Mouse (Mus musculus) liver, embryonic 12.5 days (tissue): ENCODE data around the gene Tctex1d2. TPM values are rescaled to one million over a fixed set of nuclear protein-coding genes. Genes with fewer than 3 reads are reported as not detected.

Source experiments
- ATAC-seq: fragments of 200-750 bp; cut with Nextera tagmentation; 2 replicates; pipeline ENCODE4 v1.8.0; 2017; ENCODE audit warnings: moderate number of reproducible peaks, mild to moderate bottlenecking, moderate library complexity
- H3K27ac ChIP-seq: fragments of 300-500 bp; sonication (generic); 2 replicates; pipeline ENCODE4 v1.5.1; 2016; ENCODE audit warnings: mild to moderate bottlenecking
- H3K27me3 ChIP-seq: fragments of 300-500 bp; sonication (generic); replicated peaks from 2 replicates; pipeline ENCODE4 v1.6.1; 2016; ENCODE audit warnings: mild to moderate bottlenecking, moderate library complexity
- H3K36me3 ChIP-seq: fragments of 300-500 bp; sonication (generic); 2 replicates; pipeline ENCODE4 v1.6.1; 2016; ENCODE audit warnings: mild to moderate bottlenecking, moderate library complexity
- H3K4me1 ChIP-seq: fragments of 300-500 bp; sonication (generic); 2 replicates; pipeline ENCODE4 v1.6.1; 2016
- H3K4me2 ChIP-seq: fragments of 300-500 bp; sonication (generic); 2 replicates; pipeline ENCODE4 v1.6.1; 2016; ENCODE audit warnings: mild to moderate bottlenecking, moderate library complexity
- H3K4me3 ChIP-seq: fragments of 300-500 bp; sonication (generic); 2 replicates; pipeline ENCODE4 v1.5.1; 2016; ENCODE audit warnings: mild to moderate bottlenecking, moderate library complexity
- H3K9ac ChIP-seq: fragments of 300-500 bp; sonication (generic); 2 replicates; pipeline ENCODE4 v1.6.1; 2016; ENCODE audit warnings: mild to moderate bottlenecking, moderate library complexity
- H3K9me3 ChIP-seq: fragments of 300-500 bp; sonication (generic); replicated peaks from 2 replicates; pipeline ENCODE4 v1.6.1; 2016; ENCODE audit warnings: mild to moderate bottlenecking, moderate library complexity
- WGBS: fragments of 180-500 bp; shearing (Covaris S2); methylation state at CpG from one replicate; pipeline ENCODE4 v1.1.7; 2016; ENCODE audit not compliant: insufficient replicate concordance; 5-methylcytosine and 5-hydroxymethylcytosine counted together
- polyA plus RNA-seq: library from polyadenylated mRNA; unstranded; fragments of >200 nt; fragmentation: Nextera tagmentation; extraction: Ambion mirVana; gene quantifications from 2 replicates; pipeline ENCODE4 v1.2.1, GENCODE M21; 2016

The Tctex1d2 gene
- polyA plus RNA-seq, 1 experiment from 2014 or later = 8.6 TPM

DNA sequence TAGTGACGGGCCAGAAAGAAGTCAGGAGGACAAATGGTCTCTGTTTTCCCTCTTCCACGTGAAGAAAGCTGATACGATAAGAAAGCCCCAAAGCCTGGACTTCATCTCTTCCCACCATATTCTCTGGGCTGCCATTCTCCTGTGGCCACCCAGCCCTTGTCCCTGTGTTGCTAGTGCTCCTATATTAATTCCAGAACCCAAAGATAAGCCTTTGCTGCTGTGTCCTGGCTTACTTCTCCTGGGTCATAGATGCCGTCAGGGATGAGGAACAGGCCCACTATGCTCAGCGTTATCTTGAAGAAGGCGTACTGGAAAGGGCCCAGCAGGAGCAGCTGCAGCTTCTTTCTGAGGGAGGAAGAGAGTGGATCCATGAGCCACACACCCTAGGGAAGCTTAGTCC lies 57.8 kb downstream of the Tctex1d2 start:
- 58% methylated on average over 6 of the region's 6 CpGs for WGBS
- Histone ChIP-seq H3K27me3 (peaks cover 12% of the 10 kb centered on the region; the same call in 1 of the 2 replicates), H3K36me3 (peaks cover 17% of the 10 kb centered on the region), H3K27ac (no peak overlapping the region), H3K9ac (no peak overlapping the region), H3K9me3 (no peaks in the 10 kb centered on the region), H3K4me3 (no peak overlapping the region), H3K4me1 (no peaks in the 10 kb centered on the region), H3K4me2 (no peak overlapping the region)
- no peak for ATAC-seq

Other genes with a start within 250 kb of the Tctex1d2 start
- 1.5 and 1.6 TPM in 2 replicates for gene Bex6, start 239.9 kb upstream of the Tctex1d2 start, polyA plus RNA-seq
- gene Fbxo45, start 172.5 kb upstream of the Tctex1d2 start, polyA plus RNA-seq = 13.0 and 13.8 TPM in 2 replicates
- gene Wdr53, start 172.5 kb upstream of the Tctex1d2 start, polyA plus RNA-seq = 13.0 and 15.3 TPM in 2 replicates
- gene Smco1, start 148.2 kb upstream of the Tctex1d2 start, polyA plus RNA-seq = not detected in 2 replicates
- gene Rnf168, start 142.2 kb upstream of the Tctex1d2 start, polyA plus RNA-seq = 24.7 and 25.1 TPM in 2 replicates
- 10.9 and 11.0 TPM in 2 replicates for gene Ubxn7, start 87.4 kb upstream of the Tctex1d2 start, polyA plus RNA-seq
- gene Tm4sf19, start 19.2 kb upstream of the Tctex1d2 start, polyA plus RNA-seq = not detected in 2 replicates
- gene Pcyt1a, start 11.2 kb downstream of the Tctex1d2 start, polyA plus RNA-seq = 37.6 TPM in 2 replicates
- gene Slc51a, start 68.2 kb downstream of the Tctex1d2 start, polyA plus RNA-seq = 0.57 and 0.66 TPM in 2 replicates
- gene Zdhhc19, start 76.6 kb downstream of the Tctex1d2 start, polyA plus RNA-seq = not detected in 2 replicates
- gene Tfrc, start 189.2 kb downstream of the Tctex1d2 start, polyA plus RNA-seq = 327 and 339 TPM in 2 replicates
- gene Tnk2, start 224.2 kb downstream of the Tctex1d2 start, polyA plus RNA-seq = 6.3 and 6.6 TPM in 2 replicates